ENCODE assay signal across 26 mouse cellular contexts in genomic region chr7:96811691-96812090, GRCm38 (mm10).
DNase-seq lines count a peak whose midpoint lies in the region; ATAC-seq and TF ChIP-seq lines count a peak whose summit lies in the region.
"Had no signal": no experiment of that assay in that cellular context is flagged by ENCODE, and none has a peak within 500 bp of the region (broad histone marks: within the 10 kb centered on the region; RNA-seq: fewer than 3 reads in every experiment).

No protein-coding gene starts in this region.

- ATAC-seq in forebrain, postnatal 0 days = peak; percentile 43
- no peak for ATAC-seq in forebrain, embryonic 15.5 days (replicated peaks)
- no peak for ATAC-seq in megakaryocyte, adult 5-6 weeks (ENCODE audit: poor library complexity, severe bottlenecking)
- ATAC-seq: activated CD4-positive, CD25-positive, alpha-beta regulatory T cell, adult 4 months; forebrain, embryonic 13.5 days; midbrain, embryonic 16.5 days had no signal

- H3K79me2 ChIP-seq in myocyte (ENCODE audit: control insufficient read depth, insufficient read depth) = no peaks in the 10 kb centered on the region

- no peak for TF ChIP-seq POLR2A in myocyte (IDR thresholded peaks at IDR 0.05; ENCODE audit: insufficient read length, low read depth)

- H3K27ac ChIP-seq in forebrain, postnatal 0 days (ENCODE audit: low read depth, low read length) = no peak overlapping the region
- H3K27ac ChIP-seq in forebrain, embryonic 15.5 days (replicated peaks) = no peak overlapping the region
- H3K27ac ChIP-seq: embryonic facial prominence, embryonic 13.5 days; forebrain, embryonic 13.5 days; limb, embryonic 15.5 days; liver, embryonic 14.5 days; neural tube, embryonic 15.5 days had no signal

- H3K27me3 ChIP-seq in forebrain, postnatal 0 days (ENCODE audit: insufficient read depth, low read length) = no peaks in the 10 kb centered on the region
- H3K27me3 ChIP-seq in forebrain, embryonic 15.5 days = no peaks in the 10 kb centered on the region
- peaks cover 7% of the 10 kb centered on the region for H3K27me3 ChIP-seq in megakaryocyte, embryonic 14.5 days (replicated peaks)
- H3K27me3 ChIP-seq in myocyte (ENCODE audit: control insufficient read depth, insufficient read depth, insufficient read length) = no peaks in the 10 kb centered on the region
- H3K27me3 ChIP-seq: embryonic facial prominence, embryonic 13.5 days; forebrain, embryonic 13.5 days; kidney, embryonic 15.5 days; limb, embryonic 15.5 days; lung, embryonic 15.5 days; neural tube, embryonic 15.5 days had no signal

- H3ac ChIP-seq in myocyte (ENCODE audit: control insufficient read depth, insufficient read length) = no peak overlapping the region

- 66% methylated on average over 11 of the region's 11 CpGs for WGBS in forebrain, postnatal 0 days
- WGBS in forebrain, embryonic 15.5 days = 78% methylated on average over 11 of the region's 11 CpGs

- H3K9me3 ChIP-seq in forebrain, postnatal 0 days (ENCODE audit: low read length) = no peaks in the 10 kb centered on the region
- H3K9me3 ChIP-seq in forebrain, embryonic 15.5 days = no peaks in the 10 kb centered on the region
- H3K9me3 ChIP-seq in megakaryocyte, embryonic 14.5 days = no peaks in the 10 kb centered on the region
- H3K9me3 ChIP-seq: embryonic facial prominence, embryonic 13.5 days; forebrain, embryonic 13.5 days; kidney, embryonic 15.5 days; limb, embryonic 15.5 days; lung, embryonic 15.5 days; neural tube, embryonic 15.5 days had no signal

- no peak for TF ChIP-seq CTCF in forebrain, postnatal 0 days (IDR thresholded peaks at IDR 0.05; ENCODE audit: low read depth)

- H3K4me2 ChIP-seq in forebrain, postnatal 0 days (ENCODE audit: low read depth) = no peak overlapping the region
- no peak overlapping the region for H3K4me2 ChIP-seq in forebrain, embryonic 15.5 days (replicated peaks)
- no peak overlapping the region for H3K4me2 ChIP-seq in myocyte (ENCODE audit: low read depth)
- H3K4me2 ChIP-seq: embryonic facial prominence, embryonic 13.5 days; forebrain, embryonic 13.5 days; heart, embryonic 11.5 days; kidney, embryonic 15.5 days; limb, embryonic 15.5 days; lung, embryonic 15.5 days; neural tube, embryonic 15.5 days had no signal

- H3K36me3 ChIP-seq in forebrain, postnatal 0 days (ENCODE audit: insufficient read depth) = no peaks in the 10 kb centered on the region; the same call in 1 of the 2 replicates
- no peaks in the 10 kb centered on the region for H3K36me3 ChIP-seq in forebrain, embryonic 15.5 days
- H3K36me3 ChIP-seq in megakaryocyte, embryonic 14.5 days (replicated peaks; ENCODE audit: low read length) = no peaks in the 10 kb centered on the region
- H3K36me3 ChIP-seq in myocyte (ENCODE audit: control insufficient read depth, insufficient read depth) = no peaks in the 10 kb centered on the region
- H3K36me3 ChIP-seq: kidney, embryonic 15.5 days; limb, embryonic 15.5 days; lung, embryonic 15.5 days; neural tube, embryonic 15.5 days had no signal

- H3K4me3 ChIP-seq in forebrain, postnatal 0 days (ENCODE audit: low read depth, low read length) = no peak overlapping the region
- H3K4me3 ChIP-seq in forebrain, embryonic 15.5 days = no peak overlapping the region
- peak overlapping the region; percentile 16 for H3K4me3 ChIP-seq in megakaryocyte, embryonic 14.5 days (replicated peaks)
- H3K4me3 ChIP-seq in myocyte = no peak overlapping the region
- H3K4me3 ChIP-seq: embryonic facial prominence, embryonic 13.5 days; erythroblast, embryonic 14.5 days; forebrain, embryonic 13.5 days; kidney, embryonic 15.5 days; limb, embryonic 15.5 days; lung, embryonic 15.5 days; neural tube, embryonic 15.5 days had no signal

- no peak overlapping the region for H3K9ac ChIP-seq in forebrain, postnatal 0 days
- H3K9ac ChIP-seq in forebrain, embryonic 15.5 days (replicated peaks) = no peak overlapping the region
- H3K9ac ChIP-seq: embryonic facial prominence, embryonic 13.5 days; forebrain, embryonic 13.5 days; kidney, embryonic 15.5 days; limb, embryonic 15.5 days; liver, embryonic 14.5 days; lung, embryonic 15.5 days; neural tube, embryonic 15.5 days had no signal

- peak; percentile 12 for DNase-seq in cerebellum, adult 11-12 months
- DNase-seq in cerebellum, postnatal 36 days = no peak
- DNase-seq in forebrain, postnatal 0 days = no peak
- no peak for DNase-seq in adipocyte (ENCODE audit: low spot score)
- DNase-seq: adrenal gland, postnatal 14 days; embryo, embryonic 11 days; gastrocnemius, postnatal 14 days; heart, adult 11 months; kidney, adult 11 months; kidney, postnatal 36 days; lung, postnatal 36 days had no signal

- no peaks in the 10 kb centered on the region; the same call in 1 of the 2 replicates for H3K4me1 ChIP-seq in forebrain, postnatal 0 days (ENCODE audit: insufficient read depth)
- H3K4me1 ChIP-seq in forebrain, embryonic 15.5 days = peaks cover 26% of the 10 kb centered on the region
- H3K4me1 ChIP-seq in megakaryocyte, embryonic 14.5 days = peaks cover 4% of the 10 kb centered on the region; the same call in 1 of the 2 replicates

TF ChIP-seq in myocyte, 11 proteins besides CTCF, POLR2A, EP300 and RAD21:
- TF ChIP-seq TCF3 (IDR thresholded peaks at IDR 0.05; ENCODE audit: insufficient read length, low read depth) (no peak), POLR2AphosphoS2 (IDR thresholded peaks at IDR 0.05; ENCODE audit: insufficient read length, low read depth) (peak; percentile 43)
